25 mouse cellular contexts compared by ENCODE assay signal in the genomic region with DNA sequence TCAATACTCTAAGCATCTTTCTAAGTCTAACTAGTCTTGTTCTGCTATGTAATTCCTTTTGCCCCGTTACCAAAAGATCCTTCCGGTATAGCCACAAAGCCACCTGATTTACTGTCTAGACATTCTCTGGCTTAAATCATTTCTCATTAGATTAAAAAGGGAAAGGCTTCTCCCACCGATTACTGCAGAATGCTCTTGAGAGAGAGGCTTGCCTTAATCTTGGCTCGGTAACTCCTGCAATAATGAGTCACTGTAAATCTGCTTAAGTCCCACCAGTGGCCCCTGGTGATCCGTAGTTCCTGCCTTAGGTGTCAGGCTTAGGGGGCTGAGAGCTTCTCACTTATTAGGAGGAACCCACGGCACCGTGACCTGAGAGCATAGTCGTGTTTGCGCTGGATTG.
"Had no signal": no experiment of that assay in that cellular context is flagged by ENCODE, and none has a peak within 500 bp of the region (broad histone marks: within the 10 kb centered on the region; RNA-seq: fewer than 3 reads in every experiment).

No protein-coding gene starts in this region.

- H3K4me1 ChIP-seq: heart, embryonic 13.5 days; heart, embryonic 15.5 days; hindbrain, embryonic 13.5 days; hindbrain, embryonic 15.5 days; intestine, embryonic 15.5 days; limb, embryonic 10.5 days; limb, embryonic 12.5 days; liver, embryonic 13.5 days had no signal

- H3K9me3 ChIP-seq: heart, embryonic 13.5 days; heart, embryonic 15.5 days; hindbrain, embryonic 13.5 days; hindbrain, embryonic 15.5 days; intestine, embryonic 15.5 days; limb, embryonic 10.5 days; limb, embryonic 12.5 days; liver, embryonic 13.5 days had no signal

- H3K36me3 ChIP-seq: heart, embryonic 13.5 days; heart, embryonic 15.5 days; hindbrain, embryonic 13.5 days; hindbrain, embryonic 15.5 days; intestine, embryonic 15.5 days; limb, embryonic 10.5 days; limb, embryonic 12.5 days; liver, embryonic 13.5 days had no signal

- H3K4me2 ChIP-seq: heart, embryonic 11.5 days; heart, embryonic 13.5 days; heart, embryonic 15.5 days; hindbrain, embryonic 13.5 days; hindbrain, embryonic 15.5 days; intestine, embryonic 15.5 days; limb, embryonic 12.5 days; liver, embryonic 11.5 days; liver, embryonic 13.5 days had no signal

- H3K27ac ChIP-seq: heart, adult 2 months; heart, embryonic 13.5 days; heart, embryonic 15.5 days; hindbrain, embryonic 13.5 days; hindbrain, embryonic 15.5 days; intestine, embryonic 15.5 days; layer of hippocampus, adult 2 months; left cerebral cortex, adult 2 months; limb, embryonic 10.5 days; limb, embryonic 12.5 days; liver, embryonic 13.5 days had no signal

- H3K9ac ChIP-seq: heart, embryonic 13.5 days; heart, embryonic 15.5 days; hindbrain, embryonic 13.5 days; hindbrain, embryonic 15.5 days; intestine, embryonic 15.5 days; limb, embryonic 12.5 days; liver, embryonic 13.5 days had no signal

- H3K27me3 ChIP-seq: heart, embryonic 13.5 days; hindbrain, embryonic 13.5 days; hindbrain, embryonic 15.5 days; intestine, embryonic 15.5 days; liver, embryonic 13.5 days had no signal

- DNase-seq: gastrocnemius, postnatal 14 days; gastrocnemius, postnatal 36 days; heart, adult 11 months; heart, adult 2 months; heart, postnatal 14 days; heart, postnatal 36 days; kidney, adult 18-20 months; kidney, adult 8-10 months; kidney, postnatal 14 days; kidney, postnatal 4 days; liver; liver, embryonic 13.5 days had no signal

- H3K4me3 ChIP-seq: heart, adult 2 months; heart, embryonic 13.5 days; heart, embryonic 15.5 days; hindbrain, embryonic 13.5 days; hindbrain, embryonic 15.5 days; intestine, embryonic 15.5 days; layer of hippocampus, adult 2 months; left cerebral cortex, adult 2 months; limb, embryonic 10.5 days; limb, embryonic 12.5 days; liver, embryonic 13.5 days had no signal

- ATAC-seq: inflammation-experienced regulatory T-cells, adult 6 months; intestine, embryonic 15.5 days; intestine, postnatal 0 days had no signal
